Mouse (Mus musculus) T-helper 2 cell (primary cell): ENCODE data around the gene Yes1.
"Not testable (repeated sequence)": the region's sequence is repeated elsewhere in the genome, so short reads cannot be mapped to it uniquely, and the experiment has no call there.

ENCODE experiments used
- in situ Hi-C: fragments of 300-600 bp; cut with MboI, MseI; formaldehyde crosslinking; loops from one replicate; pipeline ENCODE4 v1.15.1; 2025; ENCODE audit warnings: high pct_unique_total_duplicates

The Yes1 gene

DNA sequence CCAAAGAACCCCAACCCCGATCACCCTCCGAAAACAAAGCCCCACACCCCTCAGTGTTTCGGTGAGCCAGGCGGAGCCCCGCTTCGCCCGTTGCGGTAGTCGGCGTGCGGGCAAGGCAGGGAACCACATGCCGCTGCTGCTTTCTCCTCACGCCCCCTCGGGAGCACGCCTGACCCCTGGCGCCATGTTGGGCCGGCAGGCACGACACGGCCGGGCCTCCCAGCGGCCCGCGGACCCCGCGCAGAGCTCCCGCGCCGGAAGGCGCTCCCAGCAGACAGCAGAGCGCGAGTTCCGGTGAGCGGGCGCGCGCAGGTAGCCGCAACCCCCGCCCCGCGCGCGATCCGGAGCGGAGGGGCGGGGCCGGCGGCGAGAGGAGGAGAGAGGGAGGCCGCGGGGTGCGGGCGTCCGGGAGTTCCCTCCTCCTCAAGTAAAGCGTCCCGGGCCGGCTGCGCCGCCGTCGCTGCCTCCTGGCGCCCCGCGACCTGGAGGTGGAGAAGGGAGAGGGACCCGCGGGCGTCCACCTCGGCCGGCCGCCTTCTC is at the start of gene Yes1:
Gene Yes1 (plus strand): TSS at position 371 of the 540 bp plus-strand sequence.
- in situ Hi-C loops = no loop called here

DNA sequence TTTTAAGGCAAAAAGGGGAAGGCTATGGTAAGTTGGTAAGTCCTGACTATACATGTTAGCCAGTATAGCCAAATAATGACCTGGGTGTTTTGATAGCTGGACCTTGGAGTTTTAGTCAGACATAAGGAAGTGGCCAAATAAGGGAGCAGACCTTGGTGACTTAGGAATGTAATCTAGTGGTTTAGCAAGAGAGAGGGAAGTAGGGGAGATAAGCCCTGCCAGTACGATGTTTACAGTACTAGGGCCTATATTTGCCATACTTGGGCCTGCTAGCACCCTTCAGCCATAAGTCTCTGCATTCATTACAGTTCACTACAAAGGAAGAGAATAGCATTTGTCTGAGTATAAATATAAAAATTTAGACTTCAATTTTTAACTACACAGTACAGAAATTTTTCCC is 46.3 kb upstream of the Yes1 start:
- in situ Hi-C loops = no loop called here

DNA sequence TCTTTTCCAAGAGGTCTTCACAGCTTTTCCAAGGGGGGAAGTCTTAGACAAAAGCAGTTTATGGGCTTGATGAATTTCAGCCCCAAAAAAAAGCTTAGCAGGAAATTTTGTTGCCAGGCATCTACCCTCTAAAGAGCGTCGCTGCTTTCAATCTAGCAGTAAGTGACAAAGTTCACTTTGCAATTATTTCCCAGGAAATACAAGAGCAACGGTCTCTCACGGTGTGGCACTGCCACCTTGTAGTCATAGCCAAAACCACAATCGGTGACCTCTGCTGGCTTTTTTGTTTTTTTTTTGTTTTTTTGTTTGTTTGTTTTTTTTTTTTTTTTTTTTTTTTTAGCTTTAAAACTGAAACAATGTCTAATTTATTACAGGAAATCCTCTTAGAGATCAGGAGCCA is 39.2 kb upstream of the Yes1 start:
- in situ Hi-C loops = no loop called here

DNA sequence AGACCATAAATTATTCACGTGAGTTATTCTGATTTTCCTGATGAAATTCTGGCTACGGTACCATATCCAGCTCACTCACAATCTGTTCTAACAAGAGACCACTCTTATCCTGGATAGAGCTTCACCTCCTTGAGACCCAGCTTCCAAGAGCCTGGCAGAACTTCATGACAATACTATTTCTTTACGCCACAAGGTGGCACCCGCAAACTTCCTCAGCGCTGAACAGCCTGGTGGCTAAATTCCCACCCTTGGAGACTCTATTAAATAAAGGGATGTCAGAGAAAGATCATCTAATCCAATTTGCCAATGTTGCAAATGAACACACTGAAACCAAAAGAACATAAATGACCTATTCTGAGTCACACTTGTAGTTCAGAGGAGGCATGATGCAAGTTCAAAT is 22.8 kb upstream of the Yes1 start:
- in situ Hi-C loops = no loop called here

DNA sequence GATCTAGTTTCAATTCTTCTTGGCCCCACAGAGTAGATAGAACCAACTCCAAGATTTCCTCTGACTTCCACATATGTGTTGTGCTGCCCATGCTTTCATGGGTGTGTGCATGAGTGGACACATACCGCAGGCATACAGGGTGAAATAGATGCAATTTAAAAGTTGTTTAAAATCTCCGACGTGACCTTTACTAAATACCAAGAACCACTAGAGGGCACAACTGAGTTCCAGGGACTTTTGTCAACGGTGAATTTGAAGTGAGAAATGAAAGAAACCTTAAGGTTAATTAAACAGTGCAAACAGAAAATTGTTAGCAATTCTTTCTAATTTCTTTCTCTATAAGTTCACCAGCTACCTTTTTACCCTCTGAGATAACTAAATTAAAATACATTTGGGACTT is 17.2 kb upstream of the Yes1 start:
- in situ Hi-C loops = no loop called here

DNA sequence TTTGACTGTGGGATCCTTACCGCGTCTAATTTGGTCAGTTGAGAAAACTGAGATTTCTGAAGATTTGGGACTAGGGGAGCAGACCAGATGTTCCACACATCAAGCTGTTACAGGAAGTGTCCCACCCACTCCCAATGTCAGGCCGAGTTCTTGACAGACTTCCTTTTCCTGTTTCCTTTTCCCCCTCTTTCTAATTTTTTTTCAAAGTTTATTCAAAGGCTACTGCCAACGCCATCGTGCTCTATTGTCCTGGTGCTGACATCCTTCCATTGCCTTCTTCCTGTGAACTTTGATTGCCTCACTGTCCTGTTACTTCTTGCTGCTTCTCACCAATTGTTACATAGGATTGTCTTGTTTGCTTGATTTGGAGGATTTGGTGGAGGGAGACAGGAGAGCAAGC is 16.6 kb upstream of the Yes1 start:
- in situ Hi-C loops = no loop called here

DNA sequence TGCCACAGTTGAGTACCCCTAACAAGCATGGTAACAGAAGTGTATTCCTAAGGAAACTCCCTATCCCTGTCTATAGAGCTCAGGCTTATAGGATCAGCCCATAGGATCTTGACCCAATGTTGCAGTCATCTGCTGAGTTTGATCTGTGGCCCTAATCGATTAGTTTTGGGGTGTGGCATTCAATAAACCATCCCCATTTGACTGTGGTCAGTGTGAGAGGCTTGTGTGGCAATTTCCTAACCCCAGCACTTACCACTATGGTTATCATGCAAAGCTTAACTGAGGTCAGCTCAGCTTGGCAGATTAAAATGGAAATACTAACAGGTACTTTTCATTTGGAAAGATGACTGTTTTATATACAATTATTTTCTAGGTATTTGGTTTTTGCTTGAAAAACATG is 5.1 kb upstream of the Yes1 start:
- in situ Hi-C loops = no loop called here

DNA sequence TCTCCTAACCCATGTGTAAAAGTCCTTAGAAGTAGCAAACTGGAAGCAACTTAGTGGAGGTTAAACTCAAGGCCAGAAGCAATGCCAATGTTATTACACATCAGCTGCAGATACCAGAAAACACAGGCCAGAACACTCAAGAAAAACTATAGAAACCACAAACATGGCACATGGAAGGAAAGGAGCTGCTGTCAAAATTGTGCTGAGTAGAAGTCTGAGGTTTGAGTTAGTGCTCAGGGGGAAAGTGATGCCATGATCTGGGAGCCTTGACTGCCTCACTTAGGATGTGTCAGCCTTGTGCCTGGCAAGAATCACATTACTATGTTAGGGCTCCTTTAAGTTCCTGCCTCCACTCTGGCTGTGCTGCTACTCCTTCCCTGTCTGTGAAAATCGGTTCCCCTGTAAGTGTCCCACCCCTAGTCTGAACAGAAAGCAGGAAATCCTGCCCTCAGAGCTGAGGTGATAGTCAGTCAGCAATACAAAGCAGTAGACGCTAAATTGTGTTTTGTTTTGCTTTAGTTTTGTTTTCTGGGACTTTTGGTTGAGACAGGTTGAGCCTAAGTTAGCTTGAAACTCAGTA is 3.1 kb upstream of the Yes1 start:
- in situ Hi-C loops = no loop called here

DNA sequence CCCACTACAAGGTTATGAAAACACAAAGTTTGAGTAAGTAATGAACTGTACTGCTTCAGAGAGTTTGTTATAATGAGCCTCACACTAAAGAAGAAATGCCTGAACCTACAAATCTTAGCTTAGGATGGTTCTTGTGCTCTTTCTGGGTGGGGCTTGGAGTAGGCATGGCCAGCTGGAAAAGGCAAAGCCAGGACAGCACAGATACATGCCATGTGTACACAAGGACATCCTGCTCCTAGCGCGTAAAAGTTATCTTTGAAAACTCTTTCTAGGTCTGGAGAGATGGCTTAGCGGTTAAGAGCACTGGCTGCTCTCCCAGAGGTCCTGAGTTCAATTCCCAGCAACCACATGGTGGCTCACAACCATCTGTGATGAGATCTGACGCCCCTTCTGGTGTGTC is 2.5 kb upstream of the Yes1 start:
- in situ Hi-C loops = no loop called here

DNA sequence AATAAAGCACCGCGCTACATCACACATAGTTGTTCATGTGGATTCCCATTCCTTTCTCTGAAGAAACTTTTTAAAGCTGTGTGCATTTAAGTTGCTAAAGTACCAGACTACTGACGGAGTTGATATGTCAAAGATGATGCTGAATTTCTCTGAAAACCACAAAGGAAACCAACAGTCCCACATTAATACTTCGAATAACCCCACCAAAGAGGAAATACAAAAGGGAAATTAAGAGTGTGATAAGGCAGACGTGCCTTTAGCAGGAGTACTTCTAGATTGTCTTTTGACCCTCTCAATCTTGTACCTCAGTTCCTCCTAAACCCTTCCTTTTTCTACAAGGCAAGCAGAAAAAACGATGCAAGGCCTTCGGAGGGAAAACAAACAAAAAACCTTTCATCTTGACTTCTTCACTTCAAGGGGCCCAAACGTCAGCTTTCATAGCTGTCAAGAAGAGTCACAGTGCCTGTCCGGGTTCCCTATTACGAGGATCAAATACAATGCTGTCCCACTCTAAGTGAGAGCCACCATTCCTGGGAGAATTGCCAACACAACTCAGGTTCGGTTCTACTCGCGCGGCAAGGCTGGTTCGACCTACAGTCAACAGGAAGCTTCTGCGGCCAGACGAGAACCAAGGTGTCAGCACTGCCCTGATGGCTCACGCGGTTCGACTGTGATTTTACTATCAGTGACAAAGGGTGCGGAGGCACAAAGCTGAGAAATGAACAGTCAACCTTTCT is 739 bp upstream of the Yes1 start:
- in situ Hi-C loops = no loop called here

DNA sequence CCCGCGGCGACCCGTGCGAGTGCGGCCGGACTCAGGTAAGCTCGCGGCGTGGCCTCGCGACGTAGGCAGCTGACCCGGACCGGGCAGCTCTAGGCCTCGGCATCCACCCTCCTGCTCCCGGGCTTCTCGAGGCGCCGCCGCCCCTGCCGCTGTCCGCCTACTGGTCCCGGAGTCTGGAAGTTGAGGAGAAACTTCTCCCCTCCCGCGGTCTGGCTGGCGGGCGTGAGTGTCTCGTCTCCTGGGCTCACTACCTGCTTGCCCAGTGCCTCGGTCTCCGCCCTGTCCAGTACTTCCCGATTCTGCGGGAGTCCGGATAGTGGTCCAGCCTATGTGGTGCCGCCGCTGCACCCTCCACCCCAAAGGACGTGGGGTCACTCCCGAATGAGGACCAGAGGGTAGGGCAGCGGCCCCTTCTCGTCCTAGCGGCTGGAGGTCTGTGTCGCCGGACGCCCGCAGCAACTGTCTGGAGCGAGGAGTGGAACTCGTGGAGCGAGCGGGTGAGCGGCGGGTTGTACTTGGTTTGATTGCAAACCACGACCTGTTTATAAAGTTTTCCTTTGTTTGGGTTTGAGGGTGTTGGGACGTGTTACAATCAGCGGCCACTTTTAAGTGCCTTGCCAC is 480 bp downstream of the Yes1 start:
- in situ Hi-C loops = no loop called here

DNA sequence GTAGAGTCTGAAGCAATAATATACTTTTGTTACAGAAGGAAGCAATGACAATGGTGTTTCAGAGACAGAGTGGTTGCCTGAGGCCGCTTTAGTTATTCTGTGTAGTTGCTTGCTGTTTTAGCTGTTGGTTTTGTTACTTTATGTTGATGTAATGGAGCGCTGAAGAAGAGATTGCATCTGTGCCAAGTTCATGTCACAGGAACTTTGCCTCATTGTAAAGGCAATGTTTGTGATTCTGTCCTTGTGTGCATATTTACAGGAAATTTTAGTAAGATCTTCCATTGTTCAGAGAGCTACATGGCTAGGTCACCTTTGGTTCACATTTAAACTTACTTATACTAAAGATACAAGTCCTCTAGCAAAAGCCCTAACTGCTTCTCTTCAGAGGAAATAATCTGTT is 3.3 kb downstream of the Yes1 start:
- in situ Hi-C loops = no loop called here

DNA sequence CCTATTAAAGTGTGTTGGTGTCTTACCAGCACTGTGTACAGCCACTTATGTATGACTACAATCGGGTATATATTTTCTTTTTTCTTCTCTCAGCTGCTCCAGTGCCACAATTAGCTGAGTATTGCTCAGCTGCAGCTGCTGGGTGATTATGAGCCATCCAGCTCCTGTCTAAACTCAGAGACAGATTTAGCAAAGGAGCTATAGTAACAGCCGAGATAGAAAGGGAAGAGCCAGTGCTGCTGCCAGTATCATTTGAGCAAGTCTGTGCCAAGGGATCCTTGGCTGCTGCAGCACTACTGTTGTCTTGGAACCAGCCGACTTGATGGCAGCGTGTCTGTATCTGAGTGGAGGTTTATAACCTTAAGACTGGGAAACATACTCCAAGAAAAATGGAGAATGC is 3.7 kb downstream of the Yes1 start:
- in situ Hi-C loops = no loop called here

DNA sequence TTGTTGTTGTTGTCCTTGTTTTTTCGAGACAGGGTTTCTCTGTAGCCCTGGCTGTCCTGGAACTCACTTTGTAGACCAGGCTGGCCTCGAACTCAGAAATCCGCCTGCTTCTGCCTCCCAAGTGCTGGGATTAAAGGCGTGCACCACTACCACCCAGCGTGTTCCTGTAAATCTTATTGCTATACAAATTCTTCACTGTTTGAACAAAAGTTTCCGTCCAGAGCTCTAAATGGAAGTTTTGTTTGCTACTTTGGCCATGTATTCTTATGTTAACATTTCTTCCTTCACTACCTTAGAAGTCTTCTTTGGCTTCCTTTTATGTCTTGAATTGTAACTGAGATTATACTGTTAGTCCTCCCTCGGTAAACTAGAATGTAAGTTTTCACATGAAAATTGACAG is 5.5 kb downstream of the Yes1 start:
- in situ Hi-C loops = not testable (repeated sequence)

DNA sequence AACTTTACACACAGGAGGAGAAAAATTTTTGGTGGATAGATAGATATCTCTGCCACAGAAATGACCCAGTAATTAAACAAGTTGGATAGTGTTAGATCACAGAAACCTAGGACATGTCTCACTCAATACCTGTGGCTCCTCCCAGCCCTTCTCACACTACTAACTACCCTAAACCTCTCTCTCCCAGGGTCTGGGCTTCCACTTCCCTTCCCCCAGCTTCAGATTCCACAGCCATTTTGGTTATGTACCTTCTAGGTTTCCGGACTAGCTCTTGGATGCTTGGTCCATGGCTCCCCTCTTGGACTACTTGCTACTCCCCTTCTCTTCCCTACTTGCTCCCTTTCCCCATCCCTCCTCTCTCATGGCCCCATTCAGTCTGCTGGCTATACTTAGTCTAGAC is 6.9 kb downstream of the Yes1 start:
- in situ Hi-C loops = no loop called here

DNA sequence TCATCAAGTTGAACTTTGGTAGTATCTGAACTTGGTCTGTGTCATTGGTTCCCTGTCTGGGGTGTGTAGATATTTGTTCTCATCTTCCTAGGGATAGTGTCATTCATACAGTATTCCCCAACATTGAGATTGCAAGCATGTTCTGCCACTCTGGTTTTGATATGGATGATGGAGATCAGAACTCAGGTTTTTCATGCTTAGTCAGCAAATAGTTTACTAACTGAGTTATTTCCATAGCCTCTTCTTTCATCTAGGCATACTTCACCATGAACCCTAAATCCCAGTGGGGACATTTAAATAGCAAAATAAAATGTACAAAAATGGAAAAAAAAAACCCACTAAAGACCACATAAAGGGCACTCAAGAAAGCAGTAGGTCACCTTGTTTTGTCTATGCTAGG is 12.7 kb downstream of the Yes1 start:
- in situ Hi-C loops = loop anchor here (10.0 kb wide), 1 partner anchor 181 kb away; no protein-coding TSS in a partner anchor

DNA sequence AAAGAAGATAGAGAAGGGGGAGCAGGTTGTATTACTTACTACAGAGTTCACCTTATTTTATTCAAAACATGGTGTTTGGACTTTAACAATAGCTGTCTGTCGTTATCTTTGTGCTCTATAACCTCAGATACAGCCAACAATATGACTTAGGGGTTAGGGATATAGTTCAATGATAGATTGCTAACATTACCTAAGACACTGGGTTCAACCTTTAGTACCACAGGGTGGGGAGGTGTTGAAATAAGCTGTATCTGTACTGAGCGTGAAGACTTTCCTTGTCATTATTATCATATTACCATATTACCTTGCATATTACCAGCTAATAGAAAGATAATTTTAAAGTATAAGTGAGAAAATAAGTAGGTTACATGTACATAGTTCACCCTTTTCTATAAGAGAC is 13.8 kb downstream of the Yes1 start:
- in situ Hi-C loops = loop anchor here (10.0 kb wide), 1 partner anchor 180 kb away; no protein-coding TSS in a partner anchor

DNA sequence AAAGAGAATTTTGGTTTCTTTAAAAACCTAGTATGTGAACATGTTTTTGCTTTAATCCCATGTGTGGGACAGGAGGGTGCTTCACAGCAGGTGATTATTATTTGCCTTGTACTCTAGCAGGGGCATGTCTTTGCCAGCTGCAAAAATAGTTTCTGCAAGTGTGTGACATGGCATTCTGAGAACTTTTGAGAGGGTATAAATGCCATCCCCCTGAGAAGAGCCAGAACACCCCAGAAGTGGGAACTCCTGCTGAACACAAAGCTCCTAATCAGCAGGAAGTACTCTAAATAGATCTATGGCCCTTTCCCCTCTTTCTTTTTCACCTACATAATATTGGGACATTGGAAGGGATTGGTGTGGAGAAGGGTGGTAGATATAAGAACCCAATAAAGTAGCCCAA is 22.2 kb downstream of the Yes1 start:
- in situ Hi-C loops = no loop called here

DNA sequence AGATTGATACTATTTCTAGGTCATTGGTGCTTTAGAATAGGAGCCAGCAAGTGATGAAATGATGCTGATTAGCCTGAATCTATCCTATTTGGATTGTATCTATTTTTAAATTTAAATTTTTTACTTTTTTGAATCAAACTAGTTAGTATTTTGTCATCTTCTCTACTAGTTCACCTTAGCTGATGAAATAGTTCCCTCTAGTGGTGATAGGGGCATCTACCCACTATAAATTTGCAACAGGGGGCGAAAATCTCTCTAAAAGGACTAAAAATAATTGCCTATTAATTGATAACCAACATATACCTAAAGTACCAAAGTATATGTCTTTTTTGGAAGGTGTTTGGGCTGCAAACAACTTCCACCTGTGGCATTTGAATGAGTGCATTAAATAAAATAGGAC is 46.4 kb downstream of the Yes1 start:
- in situ Hi-C loops = loop anchor here (5.0 kb wide), 1 partner anchor 60 kb away; no protein-coding TSS in a partner anchor

DNA sequence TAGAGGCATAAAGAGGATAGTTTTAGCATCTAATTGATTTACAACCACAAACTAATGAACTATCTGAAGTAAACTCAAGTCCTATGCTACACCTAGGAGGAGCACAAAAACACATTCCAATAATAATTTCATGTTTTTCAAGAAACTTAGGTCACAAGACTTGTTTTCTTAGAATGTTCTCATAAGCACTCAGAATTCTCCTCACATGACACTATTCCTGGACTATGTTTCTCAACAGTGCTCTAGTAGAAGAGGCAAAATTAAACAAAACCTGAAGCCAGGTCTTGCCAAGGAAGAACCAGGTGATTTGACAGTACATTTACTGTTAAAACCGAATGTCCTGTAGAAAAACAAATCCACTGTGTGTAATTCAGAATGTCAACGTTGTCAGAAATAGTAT is 71.5 kb downstream of the Yes1 start:
- in situ Hi-C loops = no loop called here

DNA sequence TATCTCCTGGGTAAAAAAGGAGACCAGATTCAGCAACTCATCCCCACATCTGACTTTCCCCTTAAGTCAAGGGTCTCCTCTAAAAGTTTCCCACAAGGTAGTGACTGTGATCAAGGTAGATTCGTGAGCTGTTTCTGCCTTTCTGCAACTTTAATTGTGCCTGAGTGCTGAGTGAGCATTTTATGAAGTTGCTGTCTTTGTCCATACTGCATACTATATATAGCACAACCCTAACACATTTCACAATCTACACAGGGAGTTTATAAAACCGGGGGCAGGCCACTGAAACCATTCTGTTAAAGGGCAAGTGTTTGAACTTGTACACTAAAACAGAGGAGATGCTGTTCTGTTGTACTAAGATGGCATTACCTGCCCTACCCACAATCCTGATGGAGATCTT is 82.4 kb downstream of the Yes1 start:
- in situ Hi-C loops = no loop called here

DNA sequence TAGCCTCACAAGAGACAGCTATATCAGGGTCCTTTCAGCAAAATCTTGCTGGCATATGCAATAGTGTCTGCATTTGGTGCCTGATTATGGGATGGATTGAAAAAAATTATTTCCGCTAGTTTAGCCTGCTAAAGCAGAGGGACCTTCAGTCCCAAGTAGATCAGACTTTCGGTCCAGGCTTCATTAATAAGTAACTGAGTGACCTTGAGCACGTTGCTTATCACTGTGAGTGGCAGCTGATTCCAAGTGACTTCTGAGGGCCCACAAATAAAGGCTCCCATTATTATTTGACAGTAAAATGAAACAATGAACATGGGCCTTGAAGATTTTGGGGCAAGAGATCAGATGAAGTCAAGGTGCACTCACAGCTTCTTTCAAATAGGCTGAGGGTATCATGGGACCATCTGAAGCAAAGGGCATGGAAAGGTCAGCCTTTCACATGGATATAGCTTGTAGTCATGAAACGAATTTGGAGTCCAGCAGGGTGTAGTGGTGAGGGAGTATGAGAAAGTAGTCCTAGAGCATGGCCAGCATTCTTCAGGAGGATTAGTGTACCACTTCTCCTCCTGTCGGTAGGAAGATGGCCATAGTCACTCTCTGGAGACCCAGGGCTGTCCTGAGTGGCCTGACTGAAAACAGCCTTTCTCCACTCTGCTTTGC is 86.4 kb downstream of the Yes1 start:
- in situ Hi-C loops = no loop called here
